Mouse (Mus musculus) neural tube, embryonic 14.5 days (tissue): ENCODE data around the gene Dus4l. TPM values are rescaled to one million over a fixed set of nuclear protein-coding genes. Genes with fewer than 3 reads are reported as not detected.

ENCODE experiments used
- ATAC-seq: fragments of 200-750 bp; cut with Nextera tagmentation; 2 replicates; pipeline ENCODE4 v1.8.0; 2017; ENCODE audit warnings: low read depth, mild to moderate bottlenecking, moderate TSS enrichment, moderate library complexity
- H3K27ac ChIP-seq: fragments of 300-500 bp; sonication (generic); 2 replicates; pipeline ENCODE4 v1.5.1; 2014; ENCODE audit warnings: low read depth, mild to moderate bottlenecking, control low read depth, low read length, moderate library complexity, mixed read lengths
- H3K27me3 ChIP-seq: fragments of 300-500 bp; sonication (generic); 2 replicates; pipeline ENCODE4 v1.6.1; 2014; ENCODE audit warnings: low read length; ENCODE audit not compliant: control insufficient read depth, insufficient read depth
- H3K36me3 ChIP-seq: fragments of 300-500 bp; sonication (generic); 2 replicates; pipeline ENCODE4 v1.6.1; 2014; ENCODE audit warnings: low read length, mixed read lengths; ENCODE audit not compliant: control insufficient read depth, insufficient read depth
- H3K4me1 ChIP-seq: fragments of 300-500 bp; sonication (generic); 2 replicates; pipeline ENCODE4 v1.6.1; 2014; ENCODE audit warnings: low read length; ENCODE audit not compliant: control insufficient read depth, insufficient read depth
- H3K4me2 ChIP-seq: fragments of 300-500 bp; sonication (generic); 2 replicates; pipeline ENCODE4 v1.6.1; 2014; ENCODE audit warnings: mild to moderate bottlenecking, low read depth, low read length, control low read depth
- H3K4me3 ChIP-seq: fragments of 300-500 bp; sonication (generic); 2 replicates; pipeline ENCODE4 v1.5.1; 2014; ENCODE audit warnings: low read depth, low read length, control low read depth, mixed read lengths
- H3K9ac ChIP-seq: fragments of 300-500 bp; sonication (generic); replicated peaks from 2 replicates; pipeline ENCODE4 v1.6.1; 2014; ENCODE audit warnings: low read depth, mild to moderate bottlenecking, control low read depth, low read length, mixed read lengths
- H3K9me3 ChIP-seq: fragments of 300-500 bp; sonication (generic); 2 replicates; pipeline ENCODE4 v1.6.1; 2016; ENCODE audit warnings: low read length; ENCODE audit not compliant: control insufficient read depth
- WGBS: fragments of 180-500 bp; shearing (Covaris S2); extraction: QIAGEN DNeasy Blood & Tissue Kit; methylation state at CpG from one replicate; pipeline ENCODE4 v1.1.7; 2014; 5-methylcytosine and 5-hydroxymethylcytosine counted together
- polyA plus RNA-seq: library from polyadenylated mRNA; unstranded; fragments of >200 nt; fragmentation: Nextera tagmentation; extraction: Ambion mirVana; gene quantifications from 2 replicates; pipeline ENCODE4 v1.2.1, GENCODE M21; 2014

Gene Dus4l
- 7.3 and 9.0 TPM in 2 replicates for polyA plus RNA-seq

GRCm38 (mm10) chr12:31654197-31654964 lies at the start of gene Dus4l, which contains the start of gene Cog5:
Gene Dus4l (minus strand): TSS chr12:31654826.
Gene Cog5 (plus strand): TSS chr12:31654869.
- peak within 1 kb of the TSS; percentile 84 for H3K4me3 ChIP-seq
- peaks cover 8% of the 10 kb centered on the region; the same call in 1 of the 2 replicates for H3K4me1 ChIP-seq
- H3K4me2 ChIP-seq, result peak within 1 kb of the TSS; percentile 84
- peak within 1 kb of the TSS; percentile 72 for H3K9ac ChIP-seq
- ATAC-seq, result peak; percentile 98
- no peaks in the 10 kb centered on the region for H3K36me3 ChIP-seq
- peak within 1 kb of the TSS; percentile 71; the same call in 1 of the 2 replicates for H3K27ac ChIP-seq
- WGBS, result under 1% methylated on average over 47 of the region's 47 CpGs
- no peaks in the 10 kb centered on the region for H3K27me3 ChIP-seq
- H3K9me3 ChIP-seq, result no peaks in the 10 kb centered on the region

DNA sequence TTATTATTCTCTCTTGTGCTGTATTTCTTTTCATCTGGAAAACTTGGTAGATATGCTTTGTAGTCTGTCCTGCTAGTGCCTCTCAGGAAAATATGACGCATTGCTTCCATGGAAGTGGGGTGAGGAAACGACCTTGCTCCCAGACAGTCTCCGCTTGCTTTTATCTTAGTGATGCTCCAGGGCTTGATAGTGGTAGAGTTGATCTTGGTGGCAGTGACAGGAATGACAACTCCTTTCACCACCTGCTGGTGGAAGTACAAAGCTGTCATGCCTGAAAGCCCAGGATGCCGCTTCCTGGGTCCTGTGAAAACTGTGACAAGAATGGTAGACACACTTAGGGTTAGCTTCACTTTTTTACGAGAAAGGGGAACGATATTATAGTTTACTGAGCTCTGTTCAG lies 49.3 kb upstream of the Dus4l start:
- Histone ChIP-seq H3K4me1 (no peaks in the 10 kb centered on the region), H3K36me3 (no peaks in the 10 kb centered on the region; the same call in 1 of the 2 replicates), H3K27me3 (no peaks in the 10 kb centered on the region), H3K4me2 (no peak overlapping the region), H3K9me3 (no peaks in the 10 kb centered on the region), H3K9ac (no peak overlapping the region), H3K4me3 (no peak overlapping the region), H3K27ac (no peak overlapping the region)
- WGBS, result 84% methylated on average over 6 of the region's 6 CpGs
- ATAC-seq, result no peak

GRCm38 (mm10) chr12:31701411-31701810 lies 46.8 kb upstream of the Dus4l start:
- no peaks in the 10 kb centered on the region for H3K9me3 ChIP-seq
- H3K27ac ChIP-seq, result peak overlapping the region; percentile 36; the same call in 1 of the 2 replicates
- 56% methylated on average over 5 of the region's 5 CpGs for WGBS
- H3K4me3 ChIP-seq, result no peak overlapping the region
- ATAC-seq, result peak; percentile 62; the same call in 1 of the 2 replicates
- H3K27me3 ChIP-seq, result no peaks in the 10 kb centered on the region
- no peaks in the 10 kb centered on the region for H3K4me1 ChIP-seq
- H3K4me2 ChIP-seq, result no peak overlapping the region
- H3K36me3 ChIP-seq, result no peaks in the 10 kb centered on the region
- H3K9ac ChIP-seq, result no peak overlapping the region

- peak overlapping the region; percentile 36; the same call in 1 of the 2 replicates for H3K27ac ChIP-seq
- no peaks in the 10 kb centered on the region for H3K36me3 ChIP-seq
- H3K9ac ChIP-seq, result no peak overlapping the region
- 46% methylated on average over 5 of the region's 5 CpGs for WGBS
- ATAC-seq, result peak; percentile 59; the same call in 1 of the 2 replicates
- no peaks in the 10 kb centered on the region for H3K9me3 ChIP-seq
- H3K4me3 ChIP-seq, result no peak overlapping the region
- H3K4me2 ChIP-seq, result no peak overlapping the region
- no peaks in the 10 kb centered on the region for H3K27me3 ChIP-seq
- no peaks in the 10 kb centered on the region for H3K4me1 ChIP-seq
These were observed 46.2 kb upstream of the Dus4l start for GRCm38 (mm10) chr12:31700623-31701347.

- no peak overlapping the region for H3K27ac ChIP-seq
- H3K4me3 ChIP-seq, result no peak overlapping the region
- no peak for ATAC-seq
- H3K9me3 ChIP-seq, result no peaks in the 10 kb centered on the region
- WGBS, result 93% methylated on average over 1 of the region's 1 CpGs
- H3K27me3 ChIP-seq, result no peaks in the 10 kb centered on the region
- H3K9ac ChIP-seq, result no peak overlapping the region
- no peaks in the 10 kb centered on the region for H3K4me1 ChIP-seq
- H3K36me3 ChIP-seq, result no peaks in the 10 kb centered on the region
- no peak overlapping the region for H3K4me2 ChIP-seq
These were observed 38.7 kb upstream of the Dus4l start for GRCm38 (mm10) chr12:31693278-31693677.

DNA sequence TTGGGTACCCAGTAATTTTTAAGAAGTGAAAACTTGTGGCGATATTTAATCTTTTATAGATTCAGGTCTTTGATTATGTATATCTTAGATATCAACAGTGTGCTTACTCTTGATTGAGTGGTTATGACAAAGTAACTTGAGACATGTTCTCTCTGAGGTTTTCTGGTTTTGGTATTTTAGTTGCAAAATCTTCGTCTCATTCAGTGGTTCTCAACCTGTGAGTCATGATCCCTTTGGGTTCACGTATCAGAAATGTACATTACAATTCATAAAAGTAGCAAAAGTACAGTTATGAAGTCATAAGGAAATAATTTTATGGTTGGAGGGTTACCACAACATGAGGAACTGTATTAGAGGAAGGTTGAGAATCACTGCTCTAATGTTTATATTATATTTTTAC lies 32.1 kb upstream of the Dus4l start:
- 94% methylated on average over 3 of the region's 3 CpGs for WGBS
- Histone ChIP-seq H3K36me3 (no peaks in the 10 kb centered on the region; the same call in 1 of the 2 replicates), H3K4me3 (no peak overlapping the region), H3K27me3 (no peaks in the 10 kb centered on the region), H3K4me1 (no peaks in the 10 kb centered on the region), H3K4me2 (no peak overlapping the region), H3K9ac (no peak overlapping the region), H3K9me3 (no peaks in the 10 kb centered on the region), H3K27ac (no peak overlapping the region)
- no peak for ATAC-seq

DNA sequence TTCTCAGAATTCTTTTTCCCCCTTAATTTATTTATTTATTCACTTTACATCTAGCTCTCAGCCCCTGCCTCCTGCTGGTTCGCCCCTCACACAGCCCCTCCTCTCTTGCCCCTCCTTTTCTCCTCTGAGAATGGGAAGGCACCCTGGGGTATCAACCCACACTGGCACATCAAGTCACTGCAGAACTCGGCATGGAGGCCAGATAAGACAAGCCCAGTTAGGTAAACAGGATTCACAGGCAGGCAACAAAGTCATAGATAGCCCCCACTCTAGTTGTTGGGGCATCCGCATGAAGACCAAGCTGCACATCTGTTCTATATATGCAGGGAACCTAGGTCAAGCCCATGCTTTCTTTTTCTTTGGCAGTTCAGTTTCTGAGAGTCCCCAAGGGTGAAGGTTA lies 12.6 kb upstream of the Dus4l start:
- no peaks in the 10 kb centered on the region for H3K4me1 ChIP-seq
- H3K36me3 ChIP-seq, result no peaks in the 10 kb centered on the region; the same call in 1 of the 2 replicates

DNA sequence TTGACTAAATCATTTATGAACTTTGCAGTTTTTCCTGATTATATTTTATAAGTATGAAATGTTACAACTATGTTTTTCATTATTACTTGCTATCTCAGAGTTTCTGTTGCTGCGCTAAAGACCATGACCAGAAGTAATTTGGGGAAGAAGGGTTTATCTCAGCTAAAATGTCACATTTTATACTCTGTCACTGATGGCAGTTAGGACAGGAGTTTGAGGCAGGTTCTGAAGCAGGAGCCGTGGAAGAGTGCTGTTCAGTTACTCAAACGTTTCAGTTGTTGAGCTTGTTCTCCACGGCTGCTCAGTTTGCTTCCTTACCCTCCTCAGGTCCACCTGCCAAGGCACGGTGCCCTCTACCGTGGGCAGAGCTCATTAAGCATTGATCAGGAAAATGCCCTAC lies 11.4 kb upstream of the Dus4l start:
- H3K9me3 ChIP-seq, result no peaks in the 10 kb centered on the region
- H3K27me3 ChIP-seq, result no peaks in the 10 kb centered on the region
- no peak for ATAC-seq
- no peak overlapping the region for H3K4me3 ChIP-seq
- H3K36me3 ChIP-seq, result no peaks in the 10 kb centered on the region; the same call in 1 of the 2 replicates
- 80% methylated on average over 6 of the region's 6 CpGs for WGBS
- no peak overlapping the region for H3K9ac ChIP-seq
- H3K4me1 ChIP-seq, result no peaks in the 10 kb centered on the region
- H3K27ac ChIP-seq, result no peak overlapping the region
- H3K4me2 ChIP-seq, result no peak overlapping the region

More for the DNA sequence above, 12.6 kb upstream of the Dus4l start:
- no peak for ATAC-seq
- Histone ChIP-seq H3K4me3 (no peak overlapping the region), H3K27ac (no peak overlapping the region), H3K27me3 (no peaks in the 10 kb centered on the region), H3K9me3 (no peaks in the 10 kb centered on the region), H3K9ac (no peak overlapping the region), H3K4me2 (no peak overlapping the region)
- WGBS, result 67% methylated on average over 3 of the region's 3 CpGs

- ATAC-seq, result no peak
- no peak overlapping the region for H3K27ac ChIP-seq
- no peaks in the 10 kb centered on the region for H3K36me3 ChIP-seq
- no peaks in the 10 kb centered on the region for H3K27me3 ChIP-seq
- no peak overlapping the region for H3K4me3 ChIP-seq
- H3K9ac ChIP-seq, result no peak overlapping the region
- no peaks in the 10 kb centered on the region for H3K9me3 ChIP-seq
- H3K4me1 ChIP-seq, result peaks cover 8% of the 10 kb centered on the region; the same call in 1 of the 2 replicates
- 93% methylated on average over 2 of the region's 2 CpGs for WGBS
- no peak overlapping the region for H3K4me2 ChIP-seq
These were observed 2.2 kb upstream of the Dus4l start for GRCm38 (mm10) chr12:31656841-31657240.
